Mouse (Mus musculus) adrenal gland, adult 2 months (tissue): ENCODE results near the gene Bcap31. TPM values are rescaled to one million over a fixed set of nuclear protein-coding genes. Genes with fewer than 3 reads are reported as not detected.

Experiments
- DNase-seq: peaks from one replicate; pipeline ENCODE4 v3.0.0; 2021
- polyA plus RNA-seq: library from polyadenylated mRNA; depleted of rRNA; stranded (reverse); fragments of >200 nt; gene quantifications from 2 replicates; pipeline ENCODE4 v1.2.3, GENCODE M21; 2012
- total RNA-seq, 2 experiments: library from RNA; stranded (reverse); gene quantifications; 2 replicates each; pipeline ENCODE4 v1.2.3; 2021

Bcap31 gene
- total and polyA plus RNA-seq, 3 experiments = 30.1 to 301 (median 271) TPM

DNA sequence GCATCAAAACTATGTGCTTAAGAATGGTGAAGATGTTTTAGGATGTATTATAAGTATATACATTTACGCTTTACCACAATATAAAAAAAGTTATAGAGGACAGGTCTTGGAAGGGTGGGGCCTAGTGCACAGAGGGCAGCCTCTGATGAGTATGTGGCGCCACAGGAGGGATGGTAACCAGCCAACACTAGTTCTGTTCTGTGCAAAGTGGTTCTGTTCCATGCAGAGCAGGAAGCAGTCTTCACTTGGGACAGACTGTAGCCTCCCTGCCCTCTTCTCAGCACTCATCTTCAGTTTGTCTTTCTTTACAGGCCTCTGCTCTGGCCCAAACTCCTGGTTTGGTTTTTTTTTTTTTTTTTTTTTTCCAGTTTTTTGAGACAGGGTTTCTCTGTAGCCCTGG is 31.8 kb downstream of the Bcap31 start:
- no peak for DNase-seq

DNA sequence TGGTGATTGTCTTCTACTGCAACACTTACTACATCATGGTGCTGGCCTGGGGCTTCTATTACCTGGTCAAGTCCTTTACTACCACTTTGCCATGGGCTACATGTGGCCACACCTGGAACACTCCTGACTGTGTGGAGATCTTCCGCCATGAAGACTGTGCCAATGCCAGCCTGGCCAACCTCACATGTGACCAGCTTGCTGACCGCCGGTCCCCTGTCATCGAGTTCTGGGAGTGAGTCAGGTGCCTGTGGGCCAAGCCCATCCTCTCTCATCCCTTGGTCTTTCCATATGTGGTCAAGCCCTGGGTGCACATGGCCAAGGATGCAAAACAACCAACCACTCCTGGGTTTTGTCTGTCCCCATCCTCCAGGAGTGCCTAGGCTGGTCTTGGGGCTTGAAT is 39.3 kb downstream of the Bcap31 start:
- no peak for DNase-seq

DNA sequence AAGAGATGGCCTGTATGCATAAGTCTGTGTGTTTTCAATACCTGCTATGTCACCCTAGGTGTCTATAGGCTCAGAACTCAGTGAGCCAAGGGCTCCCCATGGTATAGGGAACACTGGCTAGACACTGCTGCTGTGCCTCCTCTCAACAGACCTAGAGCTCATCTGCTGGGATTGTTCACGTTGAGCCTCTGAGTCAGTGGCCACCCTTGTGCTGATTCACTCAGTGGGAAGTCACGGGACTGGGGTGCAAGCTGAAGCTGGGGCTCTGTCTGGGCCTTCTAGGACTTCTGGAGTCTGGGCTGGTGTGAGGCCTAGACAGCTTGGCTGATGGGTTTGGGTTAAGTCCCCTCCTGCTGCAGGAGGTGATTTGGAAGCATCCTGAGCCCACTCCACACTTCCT is 40.7 kb downstream of the Bcap31 start:
- DNase-seq = peak; percentile 70

GRCm38 (mm10) chrX:73673968-73674661 is 41.9 kb downstream of the Bcap31 start:
- DNase-seq = peak; percentile 40

DNA sequence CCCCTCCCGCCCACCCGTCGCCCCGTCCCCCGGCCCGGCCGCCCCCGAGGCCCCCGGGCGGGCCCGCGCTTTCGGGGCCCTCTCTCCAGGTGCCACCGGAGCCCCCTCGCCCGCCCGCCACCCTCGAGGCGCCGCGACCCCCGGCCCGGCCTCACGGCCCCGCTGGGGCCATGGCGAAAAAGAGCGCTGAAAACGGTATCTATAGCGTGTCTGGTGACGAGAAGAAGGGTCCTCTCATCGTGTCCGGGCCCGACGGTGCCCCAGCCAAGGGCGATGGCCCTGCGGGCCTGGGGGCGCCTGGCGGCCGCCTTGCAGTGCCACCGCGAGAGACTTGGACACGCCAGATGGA is 42.4 kb downstream of the Bcap31 start:
- DNase-seq = no peak

GRCm38 (mm10) chrX:73672879-73673618 is 42.9 kb downstream of the Bcap31 start, which contains the start of gene Slc6a8:
Slc6a8 (plus strand) TSS chrX:73673150.
- DNase-seq = peak; percentile 84

DNA sequence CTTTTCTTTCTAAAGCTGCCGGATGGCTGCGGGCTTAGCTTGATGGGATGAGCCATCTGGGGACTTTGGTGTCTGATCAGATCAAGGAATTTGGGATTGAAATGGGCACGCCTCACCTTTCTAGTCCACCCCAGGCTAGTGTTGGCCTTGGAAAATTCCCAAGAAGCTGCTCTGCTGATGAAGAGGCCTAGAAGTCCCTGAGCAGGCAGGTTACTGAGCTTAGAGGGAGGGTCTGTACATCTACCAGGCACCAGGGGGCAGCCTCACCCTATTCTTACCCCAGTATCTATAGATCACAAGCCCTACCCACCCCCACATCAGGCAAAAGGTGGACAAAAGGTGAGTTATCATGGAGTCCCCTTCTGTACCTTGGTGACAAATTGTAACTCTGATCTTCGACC is 43.9 kb downstream of the Bcap31 start:
- DNase-seq = peak; percentile 59

DNA sequence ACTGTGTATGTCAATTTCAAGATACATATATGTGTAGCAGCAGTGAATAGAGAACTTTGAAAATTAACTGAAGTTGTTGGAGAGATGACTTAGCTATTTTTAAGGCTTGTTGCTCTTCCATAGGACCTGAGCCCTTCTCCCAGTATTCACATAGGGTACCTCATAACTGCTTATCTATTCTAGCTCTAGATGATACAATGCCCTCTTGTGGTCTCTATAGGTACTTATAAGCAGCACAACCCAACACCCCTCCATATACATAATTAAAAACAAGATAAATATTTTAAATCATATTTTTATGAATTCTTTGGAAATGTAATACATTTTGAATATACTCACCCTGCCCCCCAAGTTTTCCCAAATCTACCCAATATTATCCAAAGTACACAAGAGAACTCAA is 52.8 kb downstream of the Bcap31 start:
- no peak for DNase-seq

- DNase-seq = no peak
Observed at GRCm38 (mm10) chrX:73660284-73660665, 55.7 kb downstream of the Bcap31 start.

GRCm38 (mm10) chrX:73659575-73660283 is 56.2 kb downstream of the Bcap31 start, which contains the start of gene Pnck:
Pnck (minus strand) TSS chrX:73660117.
- DNase-seq = no peak

- no peak for DNase-seq
Observed at GRCm38 (mm10) chrX:73658936-73659574, 56.9 kb downstream of the Bcap31 start.

GRCm38 (mm10) chrX:73658391-73658790 is 57.6 kb downstream of the Bcap31 start:
- DNase-seq = no peak

DNA sequence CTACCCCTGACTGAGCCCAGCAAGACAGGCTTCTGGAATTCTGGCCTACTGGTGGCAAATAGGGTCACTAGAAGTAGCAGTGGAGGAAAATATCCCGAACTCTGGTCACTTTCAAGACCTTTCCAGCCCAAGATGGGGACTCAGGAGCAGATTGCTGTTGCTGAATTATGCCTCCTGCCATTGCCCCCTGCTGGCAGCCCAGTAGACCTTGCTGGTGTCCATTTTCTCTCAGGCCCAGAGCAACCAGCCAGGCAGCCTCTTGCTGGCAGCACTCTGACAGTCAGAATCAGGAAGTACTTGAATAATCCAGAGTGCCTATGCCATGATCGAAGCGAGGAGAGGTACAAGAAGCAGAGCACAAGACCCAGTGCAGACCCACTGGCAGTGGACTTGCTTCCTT is 60.4 kb downstream of the Bcap31 start:
- no peak for DNase-seq

DNA sequence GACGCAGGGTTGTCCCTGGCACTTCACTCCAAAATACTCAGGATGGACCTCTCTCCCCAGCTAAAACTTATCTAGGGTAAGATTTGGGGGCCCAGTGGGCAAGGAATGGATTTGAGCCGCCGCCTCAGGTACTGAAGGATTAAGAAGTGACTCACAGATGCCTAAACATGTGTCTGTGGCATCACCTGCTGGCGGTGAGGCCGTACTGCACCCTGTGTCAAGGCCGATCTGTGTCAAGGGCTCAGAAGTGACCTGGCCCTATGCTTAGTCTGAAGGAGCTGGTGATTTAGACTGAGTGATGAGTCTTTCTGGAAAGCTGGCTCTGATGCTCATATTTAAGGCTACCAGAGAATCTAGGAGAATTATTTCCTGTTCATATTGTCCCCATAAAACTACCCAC is 61.8 kb downstream of the Bcap31 start:
- peak; percentile 53 for DNase-seq

DNA sequence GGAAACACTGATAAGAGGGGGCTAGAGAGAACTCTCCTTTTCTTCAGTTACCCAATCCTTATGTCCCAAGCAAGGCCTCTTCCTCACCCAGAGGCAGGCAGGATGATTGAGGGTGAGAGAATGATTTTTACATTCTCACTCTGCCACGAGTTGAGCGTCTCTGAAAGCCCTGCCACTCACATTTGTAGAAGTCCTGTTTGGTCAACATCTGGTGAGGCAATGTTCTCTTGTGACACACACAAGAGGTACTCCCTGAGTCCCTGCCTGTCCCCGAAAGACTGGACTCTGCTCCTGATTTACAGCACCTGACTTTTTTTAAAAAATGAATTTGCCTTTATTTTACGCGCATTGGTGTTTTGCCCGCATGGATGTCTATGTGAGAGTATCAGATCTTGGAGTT is 62.6 kb downstream of the Bcap31 start:
- no peak for DNase-seq

- DNase-seq = no peak
Observed at GRCm38 (mm10) chrX:73650869-73651268, 65.1 kb downstream of the Bcap31 start.

- DNase-seq = no peak
Observed at GRCm38 (mm10) chrX:73645121-73645520, 70.9 kb downstream of the Bcap31 start.

- peak; percentile 33 for DNase-seq
Observed at GRCm38 (mm10) chrX:73639901-73640469, 76.0 kb downstream of the Bcap31 start.

- DNase-seq = peak; percentile 53
Observed at GRCm38 (mm10) chrX:73639255-73639675, 76.7 kb downstream of the Bcap31 start, which contains the start of gene Dusp9. Dusp9 (plus strand) TSS chrX:73639419.

DNA sequence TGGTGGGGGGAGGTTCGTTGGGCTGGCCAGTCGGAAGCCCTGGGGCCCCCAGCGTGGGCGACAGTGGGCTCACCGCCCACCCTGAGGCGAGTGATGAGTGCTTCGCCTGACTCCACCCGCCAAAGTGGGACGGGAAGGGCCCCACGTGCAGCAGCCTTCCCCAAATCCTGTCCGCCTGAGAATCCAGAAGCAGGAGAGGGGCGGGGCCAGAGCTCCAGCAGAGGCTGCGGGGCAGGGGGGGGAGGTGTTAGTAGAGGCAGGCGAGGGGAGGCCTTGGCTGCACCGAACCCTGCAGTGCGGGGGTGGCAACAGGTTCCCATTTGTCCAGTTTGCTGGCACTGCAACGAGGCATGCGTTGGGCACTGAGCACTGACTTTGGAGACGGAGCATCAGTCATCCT is 78.6 kb downstream of the Bcap31 start:
- DNase-seq = peak; percentile 14
